Mouse (Mus musculus) kidney, postnatal 4 days (tissue): Measurements from ENCODE around the gene Ear6.

Source experiments
- DNase-seq, 2 experiments: peaks; one replicate each; pipeline ENCODE4 v3.0.0; 2021; ENCODE audit warnings: mixed read lengths in 2 of 2

The Ear6 gene

DNA sequence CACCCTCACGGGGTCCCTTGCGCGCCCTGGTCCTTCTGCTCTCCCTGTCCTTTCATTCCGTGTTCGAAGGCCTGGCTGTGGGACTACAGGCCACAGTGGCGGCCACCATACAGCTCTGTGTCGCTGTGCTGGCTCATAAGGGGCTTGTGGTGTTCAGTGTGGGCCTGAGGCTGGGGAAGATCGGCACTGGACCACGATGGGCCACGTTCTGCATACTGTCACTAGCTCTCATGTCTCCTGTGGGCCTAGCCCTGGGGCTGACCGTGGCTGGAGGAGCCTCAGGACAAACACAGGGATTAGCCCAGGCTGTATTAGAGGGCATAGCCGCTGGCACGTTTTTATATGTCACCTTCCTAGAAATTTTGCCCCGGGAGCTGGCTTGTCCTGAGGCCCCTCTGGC lies 41.6 kb downstream of the Ear6 start:
- DNase-seq = no peak

DNA sequence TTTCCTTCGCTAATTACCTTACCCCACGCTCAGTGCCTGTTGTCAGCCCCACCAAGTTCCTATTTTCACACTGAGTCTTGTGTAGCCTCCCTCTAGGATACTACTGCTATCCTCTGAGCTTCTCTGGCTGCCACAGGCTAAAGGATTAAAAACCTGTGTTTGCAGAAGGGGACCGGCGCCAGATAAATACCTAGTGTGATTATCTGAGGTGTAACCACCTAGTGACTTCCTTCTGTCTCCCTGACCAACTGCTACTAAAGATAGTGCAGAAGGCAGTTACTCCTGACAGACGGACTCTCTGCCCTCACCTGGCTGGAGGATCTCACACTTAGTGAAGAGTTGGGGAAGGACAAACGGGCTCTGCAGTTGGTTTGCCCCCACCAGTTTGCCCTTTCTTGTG lies 42.5 kb downstream of the Ear6 start:
- DNase-seq = no peak

GRCm38 (mm10) chr14:51896539-51897170 lies 43.2 kb downstream of the Ear6 start:
- DNase-seq = no peak

DNA sequence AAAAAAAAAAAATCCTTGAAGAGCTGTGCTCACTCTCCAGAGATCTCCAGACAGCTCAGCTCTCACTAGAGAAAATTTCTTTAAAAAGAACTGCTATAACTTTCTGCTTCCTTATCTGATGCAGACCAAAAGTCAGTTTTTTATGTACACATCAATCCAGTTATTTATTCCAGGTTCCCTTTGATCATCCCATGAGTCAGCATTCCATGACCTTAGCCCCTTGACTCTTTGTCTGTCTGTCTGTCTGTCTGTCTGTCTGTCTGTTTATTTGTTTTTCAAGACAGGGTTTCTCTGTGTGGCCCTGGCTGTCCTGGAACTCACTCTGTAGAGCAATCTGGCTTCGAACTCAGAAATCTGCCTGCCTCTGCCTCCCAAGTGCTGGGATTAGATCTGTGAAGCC lies 45.9 kb downstream of the Ear6 start:
- no peak for DNase-seq

DNA sequence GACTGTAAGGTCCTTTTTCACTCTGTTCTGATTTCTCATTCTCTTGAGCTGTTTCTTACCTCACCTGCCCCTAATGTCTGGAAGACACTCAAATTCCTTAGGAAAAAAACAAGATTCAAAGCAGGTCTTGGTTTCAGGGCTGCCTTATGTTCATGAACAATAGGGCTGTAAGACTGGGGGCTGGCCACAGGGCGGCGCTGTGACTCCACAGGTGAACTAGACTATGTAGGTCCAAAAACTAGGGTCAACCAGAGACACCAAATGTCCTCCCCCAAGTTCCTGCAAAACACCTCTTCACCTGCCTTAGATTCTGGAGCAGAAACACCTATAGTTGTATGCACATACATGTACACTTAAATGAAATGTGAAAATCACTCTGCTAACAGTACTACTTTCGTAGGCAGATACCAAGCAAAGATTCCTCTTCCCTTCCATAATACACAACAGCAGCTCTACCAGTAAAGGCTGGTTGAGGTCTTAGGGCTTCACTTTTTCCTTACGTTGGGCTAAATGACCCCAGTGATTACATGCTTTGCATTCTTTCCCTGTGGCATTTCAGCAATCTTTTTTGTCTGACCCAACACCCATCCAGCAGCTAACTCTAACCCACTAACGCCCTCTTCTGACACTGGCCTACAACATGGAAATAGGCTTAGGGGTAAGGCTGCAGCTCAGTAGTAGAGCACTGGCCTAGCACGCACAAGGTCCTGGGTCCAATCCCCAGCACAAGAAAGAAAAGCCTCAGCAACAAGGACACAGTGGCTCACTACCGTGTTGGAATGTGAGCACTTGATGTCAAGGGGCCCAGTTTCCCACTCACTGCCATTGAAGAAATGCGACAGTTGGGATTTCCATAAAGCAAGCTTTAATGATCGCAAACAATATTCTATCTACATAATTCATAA lies 49.6 kb downstream of the Ear6 start:
- DNase-seq = peak; percentile 90 to 91

DNA sequence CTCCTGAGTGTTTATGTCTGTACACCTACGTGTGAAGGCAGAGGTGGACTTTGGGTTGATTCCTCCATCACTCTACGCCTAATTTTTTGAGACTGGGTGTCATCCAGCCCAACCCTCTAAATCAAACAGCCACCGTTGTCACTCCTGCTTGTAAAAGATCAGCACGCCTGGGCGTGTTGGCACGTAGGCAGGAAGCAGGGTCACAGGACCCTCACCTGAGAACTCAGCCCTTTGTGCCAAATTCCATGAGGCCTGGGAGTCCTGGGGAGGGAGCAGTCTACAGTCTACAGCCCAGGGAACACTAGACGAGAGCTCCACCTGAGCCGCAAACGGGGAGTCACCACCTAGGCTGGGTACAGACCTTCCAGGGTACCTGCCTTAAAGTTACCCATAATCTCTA lies 50.3 kb downstream of the Ear6 start:
- DNase-seq = no peak
